In genomic region chr8:44991700-44992487, GRCm38 (mm10) we compare ENCODE assay signal across 12 mouse cellular contexts. TPM values are rescaled to one million over a fixed set of nuclear protein-coding genes. Genes with fewer than 3 reads are reported as not detected.
A peak's percentile ranks its signal among the peaks of the same experiment; 100 is the strongest.
DNase-seq lines count a peak whose midpoint lies in the region; ATAC-seq lines count a peak whose summit lies in the region.
"Had no signal": no experiment of that assay in that cellular context is flagged by ENCODE, and none has a peak within 500 bp of the region (broad histone marks: within the 10 kb centered on the region; RNA-seq: fewer than 3 reads in every experiment).

No protein-coding gene starts in this region.

- WGBS in heart, embryonic 15.5 days: 47% methylated on average over 21 of the region's 21 CpGs
- WGBS in forebrain, embryonic 13.5 days: 15% methylated on average over 21 of the region's 21 CpGs

- no peak for DNase-seq in heart, adult 18-20 months
- peak; percentile 62 for DNase-seq in embryo, embryonic 11 days
- peak; percentile 32 for DNase-seq in neural tube, embryonic 10.5 days (ENCODE audit: extremely low spot score, low spot score)
- DNase-seq in urinary bladder, adult 18-20 months (ENCODE audit: low spot score in 2 of 2): no peak
- DNase-seq in layer of hippocampus, adult 9-11 months: no peak
- DNase-seq: cerebellum, postnatal 10 days had no signal

- H3K27ac ChIP-seq in heart, embryonic 15.5 days: peak overlapping the region; percentile 33
- no peak overlapping the region for H3K27ac ChIP-seq in forebrain, embryonic 13.5 days
- H3K27ac ChIP-seq: liver, embryonic 14.5 days; stomach, embryonic 15.5 days had no signal

- peaks cover 12% of the 10 kb centered on the region for H3K36me3 ChIP-seq in heart, embryonic 15.5 days
- H3K36me3 ChIP-seq in forebrain, embryonic 13.5 days (ENCODE audit: poor library complexity, severe bottlenecking): peaks cover 12% of the 10 kb centered on the region; the same call in 1 of the 2 replicates
- H3K36me3 ChIP-seq: stomach, embryonic 15.5 days had no signal

- H3K27me3 ChIP-seq in heart, embryonic 15.5 days: 0 out of 2 replicates have a peak, but pooled peaks cover 7% of the 10 kb centered on the region
- no peaks in the 10 kb centered on the region for H3K27me3 ChIP-seq in forebrain, embryonic 13.5 days
- H3K27me3 ChIP-seq: stomach, embryonic 15.5 days had no signal

- ATAC-seq in heart, embryonic 15.5 days (replicated peaks; ENCODE audit: insufficient number of reproducible peaks, insufficient read depth, low FRiP score, low read depth): peak; percentile 20; the same call in 1 of the 2 replicates
- ATAC-seq in forebrain, embryonic 13.5 days: 0 out of 2 replicates have a peak, but pooled peaks have one; percentile 23
- ATAC-seq: inflammation-experienced regulatory T-cells, adult 6 months had no signal

- no peak overlapping the region for H3K4me2 ChIP-seq in heart, embryonic 15.5 days
- H3K4me2 ChIP-seq in forebrain, embryonic 13.5 days: peak overlapping the region; percentile 30; the same call in 1 of the 2 replicates
- H3K4me2 ChIP-seq: stomach, embryonic 15.5 days had no signal

- no peaks in the 10 kb centered on the region for H3K9me3 ChIP-seq in heart, embryonic 15.5 days (replicated peaks)
- H3K9me3 ChIP-seq in forebrain, embryonic 13.5 days (replicated peaks): no peaks in the 10 kb centered on the region
- H3K9me3 ChIP-seq: megakaryocyte, embryonic 14.5 days; stomach, embryonic 15.5 days had no signal

- H3K4me1 ChIP-seq in heart, embryonic 15.5 days (replicated peaks): peaks cover 47% of the 10 kb centered on the region
- H3K4me1 ChIP-seq in forebrain, embryonic 13.5 days: peaks cover 42% of the 10 kb centered on the region
- H3K4me1 ChIP-seq: megakaryocyte, embryonic 14.5 days had no signal

- no peak overlapping the region for H3K9ac ChIP-seq in heart, embryonic 15.5 days
- no peak overlapping the region for H3K9ac ChIP-seq in forebrain, embryonic 13.5 days
- H3K9ac ChIP-seq: liver, embryonic 14.5 days; stomach, embryonic 15.5 days had no signal

- no peak overlapping the region for H3K4me3 ChIP-seq in heart, embryonic 15.5 days
- no peak overlapping the region for H3K4me3 ChIP-seq in forebrain, embryonic 13.5 days
- H3K4me3 ChIP-seq: megakaryocyte, embryonic 14.5 days; stomach, embryonic 15.5 days had no signal

RNA-seq across cellular contexts. Expression of gene Fat1, which starts 56.6 kb away (rescaled TPM):
- polyA plus RNA-seq in heart, embryonic 15.5 days (2015; fragmentation: Nextera tagmentation; extraction: Ambion mirVana): 10.9 and 11.9 TPM in 2 replicates
- 10 to 100 TPM; 13.8 to 14.1 TPM for total RNA-seq in heart, adult 18-20 months (2021)
- polyA plus RNA-seq in forebrain, embryonic 13.5 days (2015; fragmentation: Nextera tagmentation; extraction: Ambion mirVana): 10.0 and 14.2 TPM in 2 replicates
- polyA plus RNA-seq: inflammation-experienced regulatory T-cells, adult 6 months had no signal

Comparison
In these comparisons a context has a peak if more than half of its experiments do, and no peak if none do; other contexts are left out.
1. DNase-seq: peak in embryo, embryonic 11 days (single experiment) and neural tube, embryonic 10.5 days (single experiment); none in heart, adult 18-20 months (0 of 2), urinary bladder, adult 18-20 months (0 of 2) and layer of hippocampus, adult 9-11 months (single experiment).